Mouse (Mus musculus) common myeloid progenitor, adult 5-6 weeks (primary cell): Measurements from ENCODE around the gene Ccl21a. TPM values are rescaled to one million over a fixed set of nuclear protein-coding genes. Genes with fewer than 3 reads are reported as not detected.
"Not testable (repeated sequence)": the region's sequence is repeated elsewhere in the genome, so short reads cannot be mapped to it uniquely, and the experiment has no call there.

Experiments
- ATAC-seq: replicated peaks from 2 replicates; pipeline ENCODE4 v1.8.0; 2016; ENCODE audit warnings: low read depth, mild to moderate bottlenecking, moderate TSS enrichment, inconsistent platforms; ENCODE audit not compliant: poor library complexity, severe bottlenecking
- total RNA-seq: library from RNA; stranded (forward); fragments of 200-1000, 187-1606 nt; gene quantifications from 2 replicates; pipeline ENCODE4 v1.2.3, GENCODE M21; 2017

The Ccl21a gene
- not detected in 2 replicates for total RNA-seq

DNA sequence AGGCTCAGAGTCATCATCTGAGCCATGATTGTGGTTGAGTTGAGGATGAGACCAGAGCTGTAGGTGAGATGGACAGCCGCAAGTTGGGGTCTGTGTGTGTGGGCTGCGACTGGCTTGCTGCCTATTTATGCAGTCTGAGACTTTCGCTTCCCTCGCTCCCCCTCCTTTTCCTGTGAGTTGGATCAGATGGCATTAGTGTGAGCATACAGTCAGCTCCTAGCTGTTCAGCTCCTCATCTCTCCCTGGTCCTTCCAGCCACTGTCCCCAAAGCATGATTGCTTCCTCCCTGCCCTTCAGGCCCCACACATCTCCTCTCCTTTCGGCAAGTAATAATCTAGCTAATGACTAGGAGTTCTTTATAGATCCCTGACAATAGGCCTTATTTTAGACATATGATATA lies at the start of gene Ccl21a:
Gene Ccl21a, minus strand, starts transcription at position 101 of the 400 bp plus-strand sequence.
- ATAC-seq: not testable (repeated sequence)

DNA sequence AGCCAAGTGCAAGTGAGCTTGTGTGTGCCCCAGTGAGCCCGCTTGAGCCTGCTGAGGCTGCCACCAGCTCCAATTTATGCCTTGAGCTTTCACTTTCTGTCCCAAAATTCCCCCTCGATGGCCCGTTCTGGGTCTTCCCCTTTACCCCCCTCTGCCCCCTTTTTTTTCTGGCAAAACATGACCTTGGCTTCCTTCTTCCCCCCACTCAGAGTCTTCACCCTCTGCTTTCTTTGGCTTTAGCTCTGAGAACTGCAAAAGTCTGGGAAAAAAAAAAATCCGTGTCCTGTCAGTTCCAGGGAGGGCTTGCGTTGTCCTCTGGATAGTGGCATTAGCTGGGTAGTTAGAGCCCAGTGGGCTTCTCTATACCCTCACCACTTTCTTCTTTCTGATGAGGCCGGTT lies 17.3 kb downstream of the Ccl21a start, which contains the start of gene Ccl19:
Gene Ccl19, minus strand, starts transcription at position 101 of the 400 bp plus-strand sequence.
- ATAC-seq: not testable (repeated sequence)

DNA sequence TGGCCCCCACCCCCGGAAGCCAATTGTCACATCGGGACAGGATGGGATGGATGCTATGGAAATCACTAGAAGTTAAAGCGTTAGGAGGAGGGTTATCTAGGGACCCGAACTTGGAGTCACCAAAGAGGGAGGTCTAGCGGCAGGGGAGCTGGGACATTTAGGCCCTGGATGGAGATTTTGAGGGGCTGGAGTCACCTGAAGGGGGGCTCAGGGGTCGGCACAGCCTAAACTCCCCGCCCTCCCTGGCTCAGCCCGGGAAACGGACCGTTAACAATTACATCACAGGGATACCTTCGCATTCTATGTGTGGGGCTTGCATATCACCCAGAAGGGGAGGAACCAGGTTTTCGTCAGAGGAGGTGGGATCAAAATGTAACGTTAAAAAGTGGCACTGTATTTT lies 38.5 kb downstream of the Ccl21a start, which contains the start of gene 4930578G10Rik:
Gene 4930578G10Rik, plus strand, starts transcription at position 301 of the 400 bp plus-strand sequence.
- ATAC-seq: not testable (repeated sequence)

Other genes starting within 250 kb of the Ccl21a start
- gene Fam205a2, start 245.8 kb downstream of the Ccl21a start, total RNA-seq: 0.18 TPM in 1 of 2 replicates, not detected in the other
- not detected in 2 replicates for gene Gm10591, start 161.8 kb downstream of the Ccl21a start, total RNA-seq
- gene Gm2564, start 144.3 kb downstream of the Ccl21a start, total RNA-seq: not detected in 2 replicates
- gene Ccl27b, start 118.7 kb downstream of the Ccl21a start, total RNA-seq: not detected in 2 replicates
- gene Il11ra2, start 112.1 kb downstream of the Ccl21a start, total RNA-seq: not detected in 2 replicates
- not detected in 2 replicates for gene 4930578G10Rik, start 38.4 kb downstream of the Ccl21a start, total RNA-seq
- not detected in 2 replicates for gene Ccl19, start 17.4 kb downstream of the Ccl21a start, total RNA-seq
- gene Fam205a1, start 79.9 kb upstream of the Ccl21a start, total RNA-seq: not detected in 2 replicates
- gene Gm12394, start 82.8 kb upstream of the Ccl21a start, total RNA-seq: not detected in 2 replicates
- not detected in 2 replicates for gene Fam205c, start 100.2 kb upstream of the Ccl21a start, total RNA-seq
- 0.05 and 0.27 TPM in 2 replicates for gene Phf24, start 142.7 kb upstream of the Ccl21a start, total RNA-seq
- 1.2 and 1.4 TPM in 2 replicates for gene Dnajb5, start 175.8 kb upstream of the Ccl21a start, total RNA-seq
- 0.41 TPM in 1 of 2 replicates, not detected in the other for gene 1700022I11Rik, start 195.6 kb upstream of the Ccl21a start, total RNA-seq
- gene Vcp, start 226.5 kb upstream of the Ccl21a start, total RNA-seq: 261 and 292 TPM in 2 replicates
- 15.4 and 20.2 TPM in 2 replicates for gene Fancg, start 236.5 kb upstream of the Ccl21a start, total RNA-seq